Mouse (Mus musculus) spleen, adult 18-20 months (tissue): ENCODE data around the gene Gm29644.
"Not testable (repeated sequence)": the region's sequence is repeated elsewhere in the genome, so short reads cannot be mapped to it uniquely, and the experiment has no call there.

ENCODE experiments used
- DNase-seq, 2 experiments: peaks; one replicate each; pipeline ENCODE4 v3.0.0; 2022; ENCODE audit warnings: mixed read lengths in 2 of 2

The Gm29644 gene

DNA sequence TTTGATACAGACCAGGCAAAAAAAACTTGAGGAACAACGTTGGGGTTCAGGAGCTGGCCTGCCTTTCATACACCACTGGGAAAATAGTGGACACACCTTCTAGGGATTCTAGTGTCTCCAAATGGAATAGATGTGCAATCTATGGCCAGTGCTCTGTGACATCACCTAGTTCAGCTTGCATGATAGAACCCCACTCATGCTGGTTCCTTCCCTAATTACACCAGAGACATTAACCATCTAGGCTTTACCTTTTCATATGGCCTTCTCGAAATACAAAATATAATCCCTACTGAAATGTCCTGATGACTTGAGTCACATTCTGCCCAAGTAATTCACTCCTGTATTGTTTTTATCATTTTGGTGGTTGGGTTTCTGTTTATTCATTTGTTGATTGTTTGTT, at the start of gene Gm29644, which contains the start of gene Gm29423:
Gene Gm29644, minus strand, starts transcription at position 157 of the 400 bp plus-strand sequence.
Gene Gm29423, minus strand, starts transcription at position 101 of the 400 bp plus-strand sequence.
- not testable (repeated sequence) for DNase-seq

DNA sequence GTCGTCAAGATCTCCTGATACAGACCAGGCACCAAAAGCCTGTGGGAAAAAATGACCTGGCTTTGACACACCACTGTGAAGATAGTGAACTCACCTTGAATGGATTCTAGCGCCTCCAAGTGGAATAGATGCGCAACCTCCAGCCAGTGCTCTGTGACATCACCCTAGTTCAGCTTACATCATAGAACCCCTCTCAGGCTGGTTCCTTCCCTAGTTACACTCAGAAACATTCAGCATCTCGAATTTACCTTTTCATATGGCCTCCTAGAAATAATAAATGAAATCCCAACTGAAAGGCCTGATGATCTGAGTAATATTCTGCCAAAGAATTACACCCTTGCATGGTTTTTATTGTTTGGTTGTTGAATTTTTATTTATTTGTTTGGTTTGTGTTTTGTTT, 29.6 kb downstream of the Gm29644 start, which contains the start of gene Gm21118:
Gene Gm21118, minus strand, starts transcription at position 101 of the 400 bp plus-strand sequence.
- not testable (repeated sequence) for DNase-seq
